Mouse (Mus musculus): ENCODE data around the gene Aldh2. TPM values are rescaled to one million over a fixed set of nuclear protein-coding genes. Genes with fewer than 3 reads are reported as not detected.

Aldh2 gene
- total RNA-seq, 2 experiments from 2014 or later, result 96.3 to 445 TPM

Other genes starting within 250 kb of the Aldh2 start
- 29.1 and 36.4 TPM in 2 replicates for gene Trafd1, start 208.2 kb downstream of the Aldh2 start, total RNA-seq (2015)
- 37.5 and 38.5 TPM in 2 replicates for gene Trafd1, start 208.2 kb downstream of the Aldh2 start, total RNA-seq (2017)
- 35.9 and 39.7 TPM in 2 replicates for gene Naa25, start 195.9 kb downstream of the Aldh2 start, total RNA-seq (2015)
- gene Naa25, start 195.9 kb downstream of the Aldh2 start, total RNA-seq (2017), result 66.4 and 80.6 TPM in 2 replicates
- 0.34 TPM in 1 of 2 replicates, not detected in the other for gene Tmem116, start 141.9 kb downstream of the Aldh2 start, total RNA-seq (2015)
- 0.34 and 0.42 TPM in 2 replicates for gene Tmem116, start 141.9 kb downstream of the Aldh2 start, total RNA-seq (2017)
- 225 and 238 TPM in 2 replicates for gene Erp29, start 141.3 kb downstream of the Aldh2 start, total RNA-seq (2015)
- 1,016 and 1,033 TPM in 2 replicates for gene Erp29, start 141.3 kb downstream of the Aldh2 start, total RNA-seq (2017)
- gene Adam1b, start 90.4 kb downstream of the Aldh2 start, total RNA-seq (2015), result 0.05 TPM in 1 of 2 replicates, not detected in the other
- gene Adam1b, start 90.4 kb downstream of the Aldh2 start, total RNA-seq (2017), result 0.25 TPM in 1 of 2 replicates, not detected in the other
- 1.5 and 2.0 TPM in 2 replicates for gene Adam1a, start 48.3 kb downstream of the Aldh2 start, total RNA-seq (2015)
- gene Adam1a, start 48.3 kb downstream of the Aldh2 start, total RNA-seq (2017), result 1.2 and 2.3 TPM in 2 replicates
- not detected in 2 replicates for gene Gm42878, start 48.3 kb downstream of the Aldh2 start, total RNA-seq (2015)
- gene Gm42878, start 48.3 kb downstream of the Aldh2 start, total RNA-seq (2017), result 0.08 TPM in 1 of 2 replicates, not detected in the other
- 102 TPM in 2 replicates for gene Mapkapk5, start 47.9 kb downstream of the Aldh2 start, total RNA-seq (2015)
- 115 and 127 TPM in 2 replicates for gene Mapkapk5, start 47.9 kb downstream of the Aldh2 start, total RNA-seq (2017)
- gene Acad12, start 25.1 kb upstream of the Aldh2 start, total RNA-seq (2015), result 4.1 and 4.5 TPM in 2 replicates
- gene Acad12, start 25.1 kb upstream of the Aldh2 start, total RNA-seq (2017), result 1.5 and 4.2 TPM in 2 replicates
- 2.2 and 3.0 TPM in 2 replicates for gene Acad10, start 66.7 kb upstream of the Aldh2 start, total RNA-seq (2015)
- gene Acad10, start 66.7 kb upstream of the Aldh2 start, total RNA-seq (2017), result 2.1 and 2.4 TPM in 2 replicates
- 18.2 and 26.3 TPM in 2 replicates for gene Brap, start 66.7 kb upstream of the Aldh2 start, total RNA-seq (2015)
- gene Brap, start 66.7 kb upstream of the Aldh2 start, total RNA-seq (2017), result 42.6 and 51.3 TPM in 2 replicates
- 67.4 and 85.0 TPM in 2 replicates for gene Atxn2, start 117.5 kb upstream of the Aldh2 start, total RNA-seq (2015)
- 30.1 and 49.8 TPM in 2 replicates for gene Atxn2, start 117.5 kb upstream of the Aldh2 start, total RNA-seq (2017)
- 28.2 and 31.7 TPM in 2 replicates for gene Sh2b3, start 243.8 kb upstream of the Aldh2 start, total RNA-seq (2015)
- 13.5 and 13.6 TPM in 2 replicates for gene Sh2b3, start 243.8 kb upstream of the Aldh2 start, total RNA-seq (2017)

Measured in megakaryocyte progenitor cell, adult 5-6 weeks (primary cell).